11 mouse cellular contexts compared by ENCODE assay signal in the genomic region with DNA sequence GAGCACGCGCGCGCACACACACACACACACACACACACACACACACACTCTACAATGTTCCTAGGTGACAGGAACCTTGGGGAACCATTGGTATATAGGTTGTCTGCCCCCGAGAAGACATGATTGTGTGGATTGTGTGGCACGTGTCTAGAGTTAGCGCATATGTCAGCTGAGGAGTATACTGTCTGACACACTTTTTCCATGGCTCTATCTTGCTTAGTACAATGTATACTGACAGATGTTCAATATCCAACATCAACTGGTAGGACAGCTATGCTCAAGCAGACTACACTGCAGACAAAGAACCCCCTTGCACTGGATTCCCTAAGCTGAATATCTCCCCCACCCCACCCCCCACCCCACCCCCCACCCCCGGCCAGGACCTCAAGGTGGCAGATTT.
DNase-seq lines count a peak whose midpoint lies in the region; ATAC-seq and TF ChIP-seq lines count a peak whose summit lies in the region.
"Had no signal": no experiment of that assay in that cellular context is flagged by ENCODE, and none has a peak within 500 bp of the region (broad histone marks: within the 10 kb centered on the region; RNA-seq: fewer than 3 reads in every experiment).

No protein-coding gene starts in this region.

- H3K4me2 ChIP-seq in hindbrain, embryonic 13.5 days: no peak overlapping the region
- no peak overlapping the region for H3K4me2 ChIP-seq in hindbrain, embryonic 12.5 days (replicated peaks)
- no peak overlapping the region for H3K4me2 ChIP-seq in midbrain, embryonic 11.5 days
- no peak overlapping the region for H3K4me2 ChIP-seq in hindbrain, postnatal 0 days (ENCODE audit: low read depth, low read length)
- H3K4me2 ChIP-seq in stomach, postnatal 0 days (replicated peaks; ENCODE audit: low read depth): no peak overlapping the region

- ATAC-seq in hindbrain, embryonic 13.5 days (ENCODE audit: low FRiP score): no peak
- no peak for ATAC-seq in hindbrain, embryonic 12.5 days (ENCODE audit: low FRiP score)
- ATAC-seq in midbrain, embryonic 11.5 days (ENCODE audit: low FRiP score): no peak
- ATAC-seq in hindbrain, postnatal 0 days: no peak
- ATAC-seq in stomach, postnatal 0 days (ENCODE audit: low FRiP score, low TSS enrichment): no peak
- ATAC-seq: CD4-positive, CD25-positive, alpha-beta regulatory T cell, adult 4 months had no signal

- peaks cover 26% of the 10 kb centered on the region for H3K4me1 ChIP-seq in hindbrain, embryonic 13.5 days (replicated peaks)
- peaks cover 30% of the 10 kb centered on the region for H3K4me1 ChIP-seq in hindbrain, embryonic 12.5 days
- H3K4me1 ChIP-seq in midbrain, embryonic 10.5 days: peaks cover 45% of the 10 kb centered on the region
- H3K4me1 ChIP-seq in midbrain, embryonic 11.5 days (ENCODE audit: control insufficient read depth, insufficient read depth, low read length): peaks cover 19% of the 10 kb centered on the region
- peaks cover 19% of the 10 kb centered on the region for H3K4me1 ChIP-seq in hindbrain, postnatal 0 days (ENCODE audit: insufficient read depth, low read length)
- peaks cover 15% of the 10 kb centered on the region for H3K4me1 ChIP-seq in stomach, postnatal 0 days (replicated peaks; ENCODE audit: control insufficient read depth, insufficient read depth)

- no peak for TF ChIP-seq EP300 in stomach, postnatal 0 days (optimal IDR thresholded peaks at IDR 0.05)

- DNase-seq in midbrain, embryonic 10.5 days (ENCODE audit: low spot score): no peak
- no peak for DNase-seq in midbrain, embryonic 11.5 days (ENCODE audit: low spot score, missing footprints)
- no peak for DNase-seq in hindbrain, postnatal 0 days (ENCODE audit: low spot score)
- DNase-seq in stomach, postnatal 0 days (ENCODE audit: low spot score): no peak
- no peak for DNase-seq in thymus, postnatal 10 days (ENCODE audit: low spot score in 2 of 2)
- DNase-seq in Muller cell, postnatal 12 days (ENCODE audit: inconsistent ontology term): no peak
- DNase-seq: thymus, postnatal 36 days had no signal

- TF ChIP-seq CTCF in hindbrain, postnatal 0 days (IDR thresholded peaks at IDR 0.05; ENCODE audit: low read depth): no peak
- no peak for TF ChIP-seq CTCF in stomach, postnatal 0 days (IDR thresholded peaks at IDR 0.05; ENCODE audit: low read depth)

- WGBS in hindbrain, embryonic 13.5 days: 94% methylated on average over 8 of the region's 8 CpGs
- WGBS in hindbrain, embryonic 12.5 days: 93% methylated on average over 8 of the region's 8 CpGs
- WGBS in midbrain, embryonic 10.5 days: 92% methylated on average over 8 of the region's 8 CpGs
- WGBS in midbrain, embryonic 11.5 days: 94% methylated on average over 8 of the region's 8 CpGs
- WGBS in hindbrain, postnatal 0 days: 91% methylated on average over 8 of the region's 8 CpGs
- 85% methylated on average over 8 of the region's 8 CpGs for WGBS in stomach, postnatal 0 days

- no peaks in the 10 kb centered on the region for H3K9me3 ChIP-seq in hindbrain, embryonic 13.5 days
- H3K9me3 ChIP-seq in hindbrain, embryonic 12.5 days (replicated peaks): peaks cover 3% of the 10 kb centered on the region
- peaks cover 4% of the 10 kb centered on the region; the same call in 1 of the 2 replicates for H3K9me3 ChIP-seq in midbrain, embryonic 10.5 days (replicated peaks)
- no peaks in the 10 kb centered on the region for H3K9me3 ChIP-seq in midbrain, embryonic 11.5 days (ENCODE audit: control insufficient read depth, low read length)
- no peaks in the 10 kb centered on the region for H3K9me3 ChIP-seq in hindbrain, postnatal 0 days (ENCODE audit: low read length)
- no peaks in the 10 kb centered on the region for H3K9me3 ChIP-seq in stomach, postnatal 0 days (ENCODE audit: control insufficient read depth, low read length)

- peak overlapping the region; percentile 70; the same call in 1 of the 2 replicates for H3K27ac ChIP-seq in hindbrain, embryonic 13.5 days
- no peak overlapping the region for H3K27ac ChIP-seq in hindbrain, embryonic 12.5 days
- peak overlapping the region; percentile 78; the same call in 1 of the 2 replicates for H3K27ac ChIP-seq in midbrain, embryonic 10.5 days (replicated peaks)
- no peak overlapping the region for H3K27ac ChIP-seq in midbrain, embryonic 11.5 days (ENCODE audit: low read depth, low read length)
- peak overlapping the region; percentile 89; the same call in 1 of the 2 replicates for H3K27ac ChIP-seq in hindbrain, postnatal 0 days
- H3K27ac ChIP-seq in stomach, postnatal 0 days (replicated peaks): peak overlapping the region; percentile 73; the same call in 1 of the 2 replicates

- H3K9ac ChIP-seq in hindbrain, embryonic 13.5 days: no peak overlapping the region
- H3K9ac ChIP-seq in hindbrain, embryonic 12.5 days: no peak overlapping the region
- H3K9ac ChIP-seq in midbrain, embryonic 11.5 days (ENCODE audit: low read length): no peak overlapping the region
- no peak overlapping the region for H3K9ac ChIP-seq in hindbrain, postnatal 0 days (replicated peaks; ENCODE audit: low read length)
- H3K9ac ChIP-seq in stomach, postnatal 0 days (ENCODE audit: low read length): no peak overlapping the region

- H3K36me3 ChIP-seq in hindbrain, embryonic 13.5 days: no peaks in the 10 kb centered on the region
- no peaks in the 10 kb centered on the region for H3K36me3 ChIP-seq in hindbrain, embryonic 12.5 days
- H3K36me3 ChIP-seq in midbrain, embryonic 10.5 days: no peaks in the 10 kb centered on the region
- H3K36me3 ChIP-seq in midbrain, embryonic 11.5 days (ENCODE audit: control insufficient read depth, insufficient read depth, low read length): no peaks in the 10 kb centered on the region
- no peaks in the 10 kb centered on the region for H3K36me3 ChIP-seq in hindbrain, postnatal 0 days (ENCODE audit: insufficient read depth, low read length)
- no peaks in the 10 kb centered on the region for H3K36me3 ChIP-seq in stomach, postnatal 0 days (ENCODE audit: control insufficient read depth, insufficient read depth, low read length)

- H3K27me3 ChIP-seq in hindbrain, embryonic 13.5 days: peaks cover 23% of the 10 kb centered on the region; the same call in 1 of the 2 replicates
- peaks cover 20% of the 10 kb centered on the region for H3K27me3 ChIP-seq in hindbrain, embryonic 12.5 days
- H3K27me3 ChIP-seq in midbrain, embryonic 10.5 days (ENCODE audit: low read depth, poor library complexity, severe bottlenecking): peaks cover 53% of the 10 kb centered on the region
- peaks cover 27% of the 10 kb centered on the region for H3K27me3 ChIP-seq in midbrain, embryonic 11.5 days (ENCODE audit: control insufficient read depth, insufficient read depth, low read length)
- no peaks in the 10 kb centered on the region; the same call in 1 of the 2 replicates for H3K27me3 ChIP-seq in hindbrain, postnatal 0 days (ENCODE audit: insufficient read depth, low read length)
- H3K27me3 ChIP-seq in stomach, postnatal 0 days (ENCODE audit: control insufficient read depth, insufficient read depth, low read length): no peaks in the 10 kb centered on the region

- H3K4me3 ChIP-seq in hindbrain, embryonic 13.5 days: no peak overlapping the region
- H3K4me3 ChIP-seq in hindbrain, embryonic 12.5 days: no peak overlapping the region
- H3K4me3 ChIP-seq in midbrain, embryonic 10.5 days: no peak overlapping the region
- H3K4me3 ChIP-seq in midbrain, embryonic 11.5 days (ENCODE audit: low read depth, low read length): no peak overlapping the region
- no peak overlapping the region for H3K4me3 ChIP-seq in hindbrain, postnatal 0 days (ENCODE audit: low read length)
- H3K4me3 ChIP-seq in stomach, postnatal 0 days (ENCODE audit: low read depth, low read length): no peak overlapping the region
- H3K4me3 ChIP-seq: layer of hippocampus, adult 2 months had no signal

Comparison
In these comparisons a context has a peak if more than half of its experiments do, and no peak if none do; other contexts are left out.
1. H3K27ac ChIP-seq: peak in hindbrain, embryonic 13.5 days (single experiment), midbrain, embryonic 10.5 days (single experiment), hindbrain, postnatal 0 days (single experiment) and stomach, postnatal 0 days (single experiment); none in hindbrain, embryonic 12.5 days (single experiment) and midbrain, embryonic 11.5 days (single experiment).